In the genomic region with DNA sequence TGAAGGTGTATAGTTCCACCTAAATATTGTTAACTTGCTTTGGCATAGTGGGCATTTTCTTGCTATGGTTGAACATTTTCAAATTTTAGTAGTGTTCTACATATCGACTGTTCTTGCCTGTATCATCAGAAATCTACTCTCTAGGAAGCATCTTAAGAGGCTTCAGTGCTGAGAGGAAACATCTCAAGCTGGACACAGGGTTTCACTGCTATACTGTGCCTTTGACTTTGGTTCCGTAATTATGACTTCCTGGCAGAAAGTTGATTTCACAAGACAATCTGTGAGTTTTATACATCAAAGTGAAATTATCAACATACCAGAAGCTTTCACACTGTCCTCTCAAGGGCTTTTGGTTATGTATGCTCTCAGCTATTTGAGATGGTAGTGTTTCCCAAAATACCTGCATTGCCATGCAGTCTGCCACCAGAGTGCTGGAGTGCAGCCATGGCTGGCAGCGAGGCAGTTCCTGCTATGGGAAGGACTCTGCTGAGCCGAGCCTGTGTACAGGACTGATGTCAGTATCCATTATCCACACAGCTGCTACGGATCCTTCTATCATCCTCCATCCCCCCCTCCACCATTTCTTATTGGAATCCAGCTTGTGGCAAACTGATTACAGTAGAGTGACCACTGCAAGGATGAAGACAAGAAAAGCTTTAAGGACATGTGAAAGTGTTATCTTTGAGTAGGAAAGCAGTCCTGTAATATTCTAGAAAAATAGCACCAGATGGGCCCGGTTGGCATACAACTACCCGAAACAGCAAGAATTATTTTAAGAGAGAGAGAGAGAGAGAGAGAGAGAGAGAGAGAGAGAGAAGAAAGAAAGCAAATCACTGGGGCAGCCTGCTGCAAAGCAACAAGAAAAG, we compare ENCODE assay signal across 10 mouse cellular contexts.
DNase-seq lines count a peak whose midpoint lies in the region; ATAC-seq lines count a peak whose summit lies in the region.
"Had no signal": no experiment of that assay in that cellular context is flagged by ENCODE, and none has a peak within 500 bp of the region (broad histone marks: within the 10 kb centered on the region; RNA-seq: fewer than 3 reads in every experiment).

No protein-coding gene starts in this region.

- no peaks in the 10 kb centered on the region for H3K27me3 ChIP-seq in forebrain, embryonic 13.5 days
- H3K27me3 ChIP-seq in forebrain, embryonic 12.5 days: no peaks in the 10 kb centered on the region
- H3K27me3 ChIP-seq in liver, embryonic 12.5 days (replicated peaks): no peaks in the 10 kb centered on the region

- no peak overlapping the region for H3K27ac ChIP-seq in forebrain, embryonic 13.5 days
- no peak overlapping the region for H3K27ac ChIP-seq in forebrain, embryonic 12.5 days
- no peak overlapping the region for H3K27ac ChIP-seq in liver, embryonic 12.5 days
- H3K27ac ChIP-seq: kidney, postnatal 0 days; macrophage had no signal

- no peak overlapping the region for H3K4me2 ChIP-seq in forebrain, embryonic 13.5 days
- no peak overlapping the region for H3K4me2 ChIP-seq in forebrain, embryonic 12.5 days
- H3K4me2 ChIP-seq in liver, embryonic 12.5 days: no peak overlapping the region

- peak; percentile 69; the same call in 1 of the 2 replicates for ATAC-seq in forebrain, embryonic 13.5 days
- no peak for ATAC-seq in forebrain, embryonic 12.5 days (ENCODE audit: low FRiP score)
- no peak for ATAC-seq in liver, embryonic 12.5 days

- H3K9ac ChIP-seq in forebrain, embryonic 13.5 days: no peak overlapping the region
- H3K9ac ChIP-seq in forebrain, embryonic 12.5 days: no peak overlapping the region
- no peak overlapping the region for H3K9ac ChIP-seq in liver, embryonic 12.5 days

- no peaks in the 10 kb centered on the region for H3K9me3 ChIP-seq in forebrain, embryonic 13.5 days (replicated peaks)
- no peaks in the 10 kb centered on the region for H3K9me3 ChIP-seq in forebrain, embryonic 12.5 days
- no peaks in the 10 kb centered on the region for H3K9me3 ChIP-seq in liver, embryonic 12.5 days (replicated peaks)

- 87% methylated on average over 7 of the region's 7 CpGs for WGBS in forebrain, embryonic 13.5 days
- 89% methylated on average over 7 of the region's 7 CpGs for WGBS in forebrain, embryonic 12.5 days
- 72% methylated on average over 7 of the region's 7 CpGs for WGBS in liver, embryonic 12.5 days (ENCODE audit: insufficient replicate concordance)

- H3K36me3 ChIP-seq in forebrain, embryonic 13.5 days (ENCODE audit: poor library complexity, severe bottlenecking): no peaks in the 10 kb centered on the region
- no peaks in the 10 kb centered on the region for H3K36me3 ChIP-seq in forebrain, embryonic 12.5 days (replicated peaks)
- H3K36me3 ChIP-seq in liver, embryonic 12.5 days: no peaks in the 10 kb centered on the region

- no peak overlapping the region for H3K4me3 ChIP-seq in forebrain, embryonic 13.5 days
- no peak overlapping the region for H3K4me3 ChIP-seq in forebrain, embryonic 12.5 days (replicated peaks)
- H3K4me3 ChIP-seq in liver, embryonic 12.5 days: no peak overlapping the region

- H3K4me1 ChIP-seq in forebrain, embryonic 13.5 days: no peaks in the 10 kb centered on the region
- no peaks in the 10 kb centered on the region for H3K4me1 ChIP-seq in forebrain, embryonic 12.5 days
- H3K4me1 ChIP-seq in liver, embryonic 12.5 days: no peaks in the 10 kb centered on the region

- DNase-seq in frontal cortex, postnatal 10 days (ENCODE audit: low spot score in 2 of 2): peak; percentile 32 to 44
- DNase-seq in layer of hippocampus, adult 18-20 months (ENCODE audit: low spot score in 2 of 2): peak; percentile 55 to 75
- DNase-seq in right cerebral cortex, adult 18-20 months: peak; percentile 79
- no peak for DNase-seq in spleen, postnatal 10 days (ENCODE audit: low spot score in 2 of 2)
- no peak for DNase-seq in embryo, embryonic 10.5 days (ENCODE audit: low spot score)

Comparison
In these comparisons a context has a peak if more than half of its experiments do, and no peak if none do; other contexts are left out.
1. DNase-seq: peak in frontal cortex, postnatal 10 days (2 of 2), layer of hippocampus, adult 18-20 months (2 of 2) and right cerebral cortex, adult 18-20 months (single experiment); none in spleen, postnatal 10 days (0 of 2) and embryo, embryonic 10.5 days (single experiment).